Mouse (Mus musculus): Measurements from ENCODE around the gene Slc48a1. TPM values are rescaled to one million over a fixed set of nuclear protein-coding genes. Genes with fewer than 3 reads are reported as not detected.
A peak's percentile ranks its signal among the peaks of the same experiment; 100 is the strongest.

Gene Slc48a1
- total and polyA plus RNA-seq, 3 experiments = 116 to 299 TPM; not detected in 1

DNA sequence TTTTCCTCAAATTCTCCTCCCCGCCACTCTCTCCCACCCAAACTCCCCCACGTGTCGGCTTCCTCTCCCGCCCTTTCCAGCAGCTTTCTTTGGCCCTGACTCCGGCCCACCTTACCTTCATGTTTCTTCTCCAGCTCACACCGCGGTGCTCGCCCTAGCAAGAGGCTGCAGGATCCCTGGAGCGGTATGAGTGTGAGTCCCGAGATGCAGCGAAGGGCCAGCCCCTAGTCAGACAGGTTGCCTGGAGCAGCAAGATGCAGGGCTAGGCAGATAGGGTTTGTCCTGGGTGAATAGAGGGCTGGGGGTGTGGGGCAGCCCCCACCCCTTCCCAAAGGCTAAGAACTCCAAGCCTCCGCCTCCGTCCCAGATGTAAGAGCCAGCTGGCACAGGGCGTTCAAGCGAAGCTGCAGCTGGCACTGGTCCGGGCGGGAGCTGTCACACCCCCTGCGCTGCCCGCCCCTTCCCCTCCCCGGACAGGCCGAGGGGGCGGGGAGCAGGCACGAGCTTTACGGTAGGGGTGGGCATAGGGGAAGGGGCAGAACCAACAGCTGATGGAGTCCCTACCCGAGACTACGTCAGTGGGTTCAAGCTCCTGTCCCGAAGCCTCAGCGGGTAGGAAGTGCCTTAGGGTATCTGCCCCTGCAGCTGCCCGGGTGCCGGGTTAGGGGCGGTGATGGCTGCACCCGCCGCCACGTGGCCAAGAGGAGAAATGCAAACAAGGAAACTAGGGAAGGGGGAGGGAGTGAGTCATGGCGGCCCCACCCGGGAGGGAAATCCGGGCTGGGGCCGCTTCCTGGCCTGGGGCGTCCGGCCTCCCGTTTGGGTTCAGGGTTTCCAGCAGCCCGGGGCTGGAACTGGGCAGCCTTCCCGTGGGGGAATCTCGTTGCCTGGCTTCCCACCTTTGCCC is 10.8 kb upstream of the Slc48a1 start, which contains the start of gene Rapgef3 (continued):
- TF ChIP-seq MYC (IDR thresholded peaks at IDR 0.05; ENCODE audit: low read depth, low read length) = 0 out of 2 replicates have a peak, but pooled peaks have one; percentile 26
- no peak for TF ChIP-seq TBP (IDR thresholded peaks at IDR 0.05; ENCODE audit: low read depth, low read length)
- no peak; the same call in 1 of the 2 replicates for TF ChIP-seq TCF12 (IDR thresholded peaks at IDR 0.05; ENCODE audit: low read depth, low read length)
- peak; percentile 95 for TF ChIP-seq SMC3 (IDR thresholded peaks at IDR 0.05; ENCODE audit: low read depth, low read length)
- peak; percentile 91 for TF ChIP-seq MAZ (IDR thresholded peaks at IDR 0.05; ENCODE audit: low read depth, low read length)
- no peak for TF ChIP-seq NRF1 (IDR thresholded peaks at IDR 0.05; ENCODE audit: insufficient read depth, low read depth, low read length, poor library complexity, severe bottlenecking)
- no peak for TF ChIP-seq E2F4 (IDR thresholded peaks at IDR 0.05; ENCODE audit: borderline replicate concordance, low read depth, low read length)
- no peak for TF ChIP-seq EP300 (IDR thresholded peaks at IDR 0.05; ENCODE audit: low read depth in 1 of 2, low read length in 2 of 2)
- no peak for TF ChIP-seq GABPA (IDR thresholded peaks at IDR 0.05; ENCODE audit: low read depth, low read length)
- 0 out of 2 replicates have a peak, but pooled peaks have one; percentile 33 for TF ChIP-seq HCFC1 (IDR thresholded peaks at IDR 0.05; ENCODE audit: low read depth, low read length)
- TF ChIP-seq TAL1 (IDR thresholded peaks at IDR 0.05; ENCODE audit: low read length) = no peak
- no peak for TF ChIP-seq MAFK (IDR thresholded peaks at IDR 0.05; ENCODE audit: borderline replicate concordance, low read depth, low read length)
- no peak for TF ChIP-seq ZMIZ1 (IDR thresholded peaks at IDR 0.05; ENCODE audit: low read depth, low read length)
- no peak for TF ChIP-seq JUND (IDR thresholded peaks at IDR 0.05; ENCODE audit: low read depth, low read length)
- TF ChIP-seq GATA1 (IDR thresholded peaks at IDR 0.05; ENCODE audit: low read depth, low read length) = no peak
- peak; percentile 57 for TF ChIP-seq MXI1 (IDR thresholded peaks at IDR 0.05; ENCODE audit: low read depth, low read length)
- no peak for TF ChIP-seq BHLHE40 (IDR thresholded peaks at IDR 0.05; ENCODE audit: borderline replicate concordance, low read depth, low read length)
- no peak for TF ChIP-seq ZKSCAN1 (IDR thresholded peaks at IDR 0.05; ENCODE audit: low read depth, low read length)
- TF ChIP-seq USF1 (IDR thresholded peaks at IDR 0.05; ENCODE audit: low read depth, low read length) = peak; percentile 85
- TF ChIP-seq POLR2AphosphoS2 (IDR thresholded peaks at IDR 0.05; ENCODE audit: low read length) = no peak
- TF ChIP-seq CTCF (IDR thresholded peaks at IDR 0.05 in 2 of 3, conservative IDR thresholded peaks at IDR 0.05 in 1 of 3; ENCODE audit: control insufficient read depth in 1 of 3, insufficient read depth in 1 of 3, low read depth in 2 of 3, low read length in 3 of 3, poor library complexity in 1 of 3, severe bottlenecking in 1 of 3) = peak; percentile 73 to 91 (median 90)

DNA sequence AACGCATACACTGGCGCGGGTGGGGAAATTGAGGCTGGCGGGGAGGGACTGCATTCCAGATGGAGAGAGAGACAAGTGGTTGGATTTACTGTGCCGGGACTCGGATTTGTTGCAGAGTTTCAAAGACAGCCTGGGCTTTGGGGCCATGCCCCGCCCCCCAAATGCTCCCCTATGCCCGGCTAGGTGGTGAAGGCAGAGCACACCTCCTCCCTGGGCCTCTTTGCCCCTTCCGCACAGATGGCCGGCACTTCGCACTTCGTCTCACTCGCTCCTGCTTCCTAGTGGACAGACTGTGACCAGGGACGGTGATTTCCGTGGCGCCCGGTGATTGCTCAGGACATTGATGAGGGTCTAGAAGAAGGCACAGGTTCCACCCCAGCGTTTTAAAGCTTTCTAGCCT is 10.1 kb upstream of the Slc48a1 start:
- Histone ChIP-seq H3K4me3 (ENCODE audit: control insufficient read depth in 1 of 2, insufficient read depth in 1 of 2, low read depth in 2 of 2, low read length in 2 of 2) (peak overlapping the region; percentile 37 to 43; a peak in 3 of 4 replicates), H3K27me3 (ENCODE audit: control insufficient read depth in 1 of 2, insufficient read depth in 2 of 2, low read length in 2 of 2) (peaks cover 38 to 50% of the 10 kb centered on the region in 2 experiments), H3K4me1 (ENCODE audit: control insufficient read depth in 1 of 2, insufficient read depth in 2 of 2, low read length in 2 of 2) (peaks cover 0 to 5% of the 10 kb centered on the region in 2 experiments; a peak in 1 of 4 replicates), H3K79me2 (ENCODE audit: control insufficient read depth, insufficient read depth, low read length, poor library complexity) (no peaks in the 10 kb centered on the region), H3K27ac (ENCODE audit: control insufficient read depth, low read depth, low read length) (no peak overlapping the region), H3K9me3 (replicated peaks; ENCODE audit: insufficient read depth, low read length) (no peaks in the 10 kb centered on the region), H3K9ac (ENCODE audit: control insufficient read depth, low read depth, low read length, poor library complexity, severe bottlenecking) (peak overlapping the region; percentile 55), H3K36me3 (ENCODE audit: control insufficient read depth in 1 of 2, insufficient read depth in 2 of 2, low read length in 2 of 2) (no peaks in the 10 kb centered on the region; a peak in 1 of 4 replicates)
- TF ChIP-seq USF1 (IDR thresholded peaks at IDR 0.05; ENCODE audit: low read depth, low read length) (no peak), MXI1 (IDR thresholded peaks at IDR 0.05; ENCODE audit: low read depth, low read length) (0 out of 2 replicates have a peak, but pooled peaks have one; percentile 0)
- no peak for DNase-seq (ENCODE audit: low read depth, low spot score)

Data from MEL (cell line).